8 mouse cellular contexts compared by ENCODE assay signal in the genomic region with DNA sequence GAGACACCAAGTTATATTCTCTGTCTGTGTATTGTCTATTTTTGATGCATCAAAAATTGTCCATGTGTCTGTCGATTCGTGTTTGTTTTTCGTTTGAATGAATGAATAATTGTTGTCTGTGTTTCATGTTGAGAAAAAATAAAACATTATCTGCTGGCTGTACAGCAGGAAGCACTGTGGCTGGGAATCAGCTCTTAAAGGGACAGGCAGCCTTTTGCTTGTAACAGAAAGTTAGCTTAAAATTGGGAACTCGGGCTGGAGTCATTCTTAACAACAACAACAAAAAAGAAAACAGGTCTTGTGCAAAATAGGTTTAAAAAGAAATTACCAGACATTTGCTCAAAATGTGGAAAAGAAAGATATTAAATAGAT. TPM values are rescaled to one million over a fixed set of nuclear protein-coding genes. Genes with fewer than 3 reads are reported as not detected.
DNase-seq lines count a peak whose midpoint lies in the region; ATAC-seq and TF ChIP-seq lines count a peak whose summit lies in the region.

No protein-coding gene starts in this region.

- no peak for DNase-seq in kidney, adult 2 months
- DNase-seq in kidney, adult 9 months: no peak
- no peak for DNase-seq in midbrain, embryonic 10.5 days (ENCODE audit: low spot score)
- no peak for DNase-seq in adrenal gland, adult 18-20 months (ENCODE audit: low spot score in 2 of 2)
- DNase-seq in frontal cortex, postnatal 14 days (ENCODE audit: low spot score in 2 of 2): no peak
- no peak for DNase-seq in urinary bladder, adult 2 months (ENCODE audit: low spot score)

- H3K9me3 ChIP-seq in embryonic facial prominence, embryonic 12.5 days: no peaks in the 10 kb centered on the region
- no peaks in the 10 kb centered on the region for H3K9me3 ChIP-seq in hindbrain, embryonic 15.5 days
- no peaks in the 10 kb centered on the region for H3K9me3 ChIP-seq in midbrain, embryonic 10.5 days (replicated peaks)

- H3K27me3 ChIP-seq in kidney, adult 2 months (replicated peaks; ENCODE audit: control insufficient read depth, insufficient read depth, low read length): no peaks in the 10 kb centered on the region
- no peaks in the 10 kb centered on the region for H3K27me3 ChIP-seq in embryonic facial prominence, embryonic 12.5 days
- 0 out of 2 replicates have a peak, but pooled peaks cover 2% of the 10 kb centered on the region for H3K27me3 ChIP-seq in hindbrain, embryonic 15.5 days
- peaks cover 8% of the 10 kb centered on the region; the same call in 1 of the 2 replicates for H3K27me3 ChIP-seq in midbrain, embryonic 10.5 days (ENCODE audit: low read depth, poor library complexity, severe bottlenecking)

- TF ChIP-seq CTCF in kidney, adult 2 months (conservative IDR thresholded peaks at IDR 0.05; ENCODE audit: insufficient read depth, insufficient read length, low read depth, low read length): no peak

- H3K27ac ChIP-seq in kidney, adult 2 months (ENCODE audit: insufficient read depth, low read depth, low read length): no peak overlapping the region
- H3K27ac ChIP-seq in embryonic facial prominence, embryonic 12.5 days: 0 out of 2 replicates have a peak overlapping the region, but pooled peaks have one; percentile 95
- peak overlapping the region; percentile 87 for H3K27ac ChIP-seq in hindbrain, embryonic 15.5 days (replicated peaks)
- H3K27ac ChIP-seq in midbrain, embryonic 10.5 days (replicated peaks): peak overlapping the region; percentile 94

- no peak overlapping the region for H3K9ac ChIP-seq in embryonic facial prominence, embryonic 12.5 days
- H3K9ac ChIP-seq in hindbrain, embryonic 15.5 days: peak overlapping the region; percentile 69

- WGBS in kidney, adult 2 months: 0% methylated on average over 4 of the region's 4 CpGs
- 2% methylated on average over 4 of the region's 4 CpGs for WGBS in embryonic facial prominence, embryonic 12.5 days
- 1% methylated on average over 4 of the region's 4 CpGs for WGBS in hindbrain, embryonic 15.5 days
- whole genome bisulfite sequencing in midbrain, embryonic 10.5 days: 3% methylated on average over 4 of the region's 4 CpGs

- H3K4me3 ChIP-seq in kidney, adult 2 months (ENCODE audit: insufficient read depth, low read depth, low read length): peak overlapping the region; percentile 91; the same call in 1 of the 2 replicates
- peak overlapping the region; percentile 69 for H3K4me3 ChIP-seq in embryonic facial prominence, embryonic 12.5 days
- peak overlapping the region; percentile 97 for H3K4me3 ChIP-seq in hindbrain, embryonic 15.5 days
- peak overlapping the region; percentile 73 for H3K4me3 ChIP-seq in midbrain, embryonic 10.5 days

- peak overlapping the region; percentile 68 for H3K4me2 ChIP-seq in embryonic facial prominence, embryonic 12.5 days (replicated peaks)
- H3K4me2 ChIP-seq in hindbrain, embryonic 15.5 days: peak overlapping the region; percentile 91

- H3K36me3 ChIP-seq in kidney, adult 2 months (ENCODE audit: control insufficient read depth, insufficient read depth, low read length): no peaks in the 10 kb centered on the region
- no peaks in the 10 kb centered on the region for H3K36me3 ChIP-seq in embryonic facial prominence, embryonic 12.5 days
- no peaks in the 10 kb centered on the region for H3K36me3 ChIP-seq in hindbrain, embryonic 15.5 days
- H3K36me3 ChIP-seq in midbrain, embryonic 10.5 days: peaks cover 9% of the 10 kb centered on the region

- no peak for TF ChIP-seq POLR2A in kidney, adult 2 months (IDR thresholded peaks at IDR 0.05; ENCODE audit: low read depth, low read length)

- peak; percentile 64 for ATAC-seq in embryonic facial prominence, embryonic 12.5 days (ENCODE audit: insufficient number of reproducible peaks, insufficient read depth, low FRiP score, low TSS enrichment)
- peak; percentile 71 for ATAC-seq in hindbrain, embryonic 15.5 days (ENCODE audit: low FRiP score, low read depth)

- no peaks in the 10 kb centered on the region for H3K4me1 ChIP-seq in kidney, adult 2 months (ENCODE audit: control insufficient read depth, insufficient read depth, low read length)
- no peaks in the 10 kb centered on the region for H3K4me1 ChIP-seq in embryonic facial prominence, embryonic 12.5 days
- H3K4me1 ChIP-seq in hindbrain, embryonic 15.5 days (replicated peaks): peaks cover 6% of the 10 kb centered on the region; the same call in 1 of the 2 replicates
- peaks cover 6% of the 10 kb centered on the region for H3K4me1 ChIP-seq in midbrain, embryonic 10.5 days

RNA-seq across cellular contexts. Expression of a gene that starts 22.5 kb away (rescaled TPM):
- polyA plus RNA-seq in kidney, adult 2 months (2012; rRNA removed): not detected in 2 replicates
- polyA plus RNA-seq in embryonic facial prominence, embryonic 12.5 days (2016; fragmentation: Nextera tagmentation; extraction: Ambion mirVana): not detected in 2 replicates
- not detected in 2 replicates for polyA plus RNA-seq in hindbrain, embryonic 15.5 days (2015; fragmentation: Nextera tagmentation; extraction: Ambion mirVana)
- polyA plus RNA-seq in midbrain, embryonic 10.5 days (2016; fragmentation: Nextera tagmentation; extraction: Ambion mirVana): not detected in 2 replicates
- not detected for total RNA-seq in adrenal gland, adult 18-20 months (2021)
- not detected in 2 replicates for polyA plus RNA-seq in urinary bladder, adult 2 months (2012; rRNA removed)

RNA-seq across cellular contexts. Expression of a gene that starts 28.0 kb away (rescaled TPM):
- polyA plus RNA-seq in kidney, adult 2 months (2012; rRNA removed): not detected in 2 replicates
- polyA plus RNA-seq in embryonic facial prominence, embryonic 12.5 days (2016; fragmentation: Nextera tagmentation; extraction: Ambion mirVana): not detected in 2 replicates
- polyA plus RNA-seq in hindbrain, embryonic 15.5 days (2015; fragmentation: Nextera tagmentation; extraction: Ambion mirVana): not detected in 2 replicates
- polyA plus RNA-seq in midbrain, embryonic 10.5 days (2016; fragmentation: Nextera tagmentation; extraction: Ambion mirVana): not detected in 2 replicates
- not detected for total RNA-seq in adrenal gland, adult 18-20 months (2021)
- polyA plus RNA-seq in urinary bladder, adult 2 months (2012; rRNA removed): not detected in 2 replicates
